Mouse (Mus musculus) NIH3T3 (cell line): ENCODE measurements around the gene Clcf1.

Source experiments
- DNase-seq: peaks from one replicate; pipeline ENCODE4 v3.0.0-alpha.2; 2012; ENCODE audit warnings: low read depth

Gene Clcf1

GRCm38 (mm10) chr19:4193129-4193528 is 20.9 kb upstream of the Clcf1 start:
- no peak for DNase-seq

GRCm38 (mm10) chr19:4194021-4194724 is 19.9 kb upstream of the Clcf1 start:
- DNase-seq, result peak; percentile 27

GRCm38 (mm10) chr19:4194776-4195650 is 19.0 kb upstream of the Clcf1 start:
- DNase-seq, result no peak

- no peak for DNase-seq
Measured at GRCm38 (mm10) chr19:4196048-4196447, 18.0 kb upstream of the Clcf1 start.

- peak; percentile 44 for DNase-seq
Measured at GRCm38 (mm10) chr19:4196548-4196947, 17.5 kb upstream of the Clcf1 start.

- no peak for DNase-seq
Measured at GRCm38 (mm10) chr19:4197180-4197579, 16.9 kb upstream of the Clcf1 start.

- peak; percentile 99 for DNase-seq
Measured at GRCm38 (mm10) chr19:4201291-4201909, 12.6 kb upstream of the Clcf1 start, which contains the start of gene Rad9a. TSS of gene Rad9a (minus strand) at chr19:4201662.

GRCm38 (mm10) chr19:4202149-4202548 is 11.9 kb upstream of the Clcf1 start:
- no peak for DNase-seq

- no peak for DNase-seq
Measured at GRCm38 (mm10) chr19:4203148-4203547, 10.9 kb upstream of the Clcf1 start.

- DNase-seq, result no peak
Measured at GRCm38 (mm10) chr19:4203604-4204326, 10.3 kb upstream of the Clcf1 start.

- DNase-seq, result peak; percentile 53
Measured at GRCm38 (mm10) chr19:4204889-4205288, 9.1 kb upstream of the Clcf1 start.

- peak; percentile 91 for DNase-seq
Measured at GRCm38 (mm10) chr19:4206971-4207370, 7.1 kb upstream of the Clcf1 start.

GRCm38 (mm10) chr19:4208563-4208962 is 5.5 kb upstream of the Clcf1 start:
- DNase-seq, result no peak

GRCm38 (mm10) chr19:4211891-4212588 is 2.0 kb upstream of the Clcf1 start:
- DNase-seq, result peak; percentile 71

GRCm38 (mm10) chr19:4213524-4213974 is 489 bp upstream of the Clcf1 start:
- peak; percentile 95 for DNase-seq

- peak; percentile 72 for DNase-seq
Measured at GRCm38 (mm10) chr19:4214771-4215450, 873 bp downstream of the Clcf1 start.

- DNase-seq, result no peak
Measured at GRCm38 (mm10) chr19:4215451-4215840, 1.4 kb downstream of the Clcf1 start.

GRCm38 (mm10) chr19:4216041-4216685 is 2.1 kb downstream of the Clcf1 start:
- DNase-seq, result peak; percentile 85

- DNase-seq, result peak; percentile 48
Measured at GRCm38 (mm10) chr19:4217140-4217539, 3.1 kb downstream of the Clcf1 start.

- DNase-seq, result no peak
Measured at GRCm38 (mm10) chr19:4217855-4218254, 3.8 kb downstream of the Clcf1 start.
